Mouse (Mus musculus) common myeloid progenitor, adult 5-6 weeks (primary cell): ENCODE results near the gene Apom. TPM values are rescaled to one million over a fixed set of nuclear protein-coding genes. Genes with fewer than 3 reads are reported as not detected.
"Not testable (repeated sequence)": the region's sequence is repeated elsewhere in the genome, so short reads cannot be mapped to it uniquely, and the experiment has no call there.

Source experiments
- ATAC-seq: replicated peaks from 2 replicates; pipeline ENCODE4 v1.8.0; 2016; ENCODE audit warnings: low read depth, mild to moderate bottlenecking, moderate TSS enrichment, inconsistent platforms; ENCODE audit not compliant: poor library complexity, severe bottlenecking
- total RNA-seq: library from RNA; stranded (forward); fragments of 200-1000, 187-1606 nt; gene quantifications from 2 replicates; pipeline ENCODE4 v1.2.3, GENCODE M21; 2017

Apom gene
- total RNA-seq, 1 experiment from 2014 or later, result not detected

DNA sequence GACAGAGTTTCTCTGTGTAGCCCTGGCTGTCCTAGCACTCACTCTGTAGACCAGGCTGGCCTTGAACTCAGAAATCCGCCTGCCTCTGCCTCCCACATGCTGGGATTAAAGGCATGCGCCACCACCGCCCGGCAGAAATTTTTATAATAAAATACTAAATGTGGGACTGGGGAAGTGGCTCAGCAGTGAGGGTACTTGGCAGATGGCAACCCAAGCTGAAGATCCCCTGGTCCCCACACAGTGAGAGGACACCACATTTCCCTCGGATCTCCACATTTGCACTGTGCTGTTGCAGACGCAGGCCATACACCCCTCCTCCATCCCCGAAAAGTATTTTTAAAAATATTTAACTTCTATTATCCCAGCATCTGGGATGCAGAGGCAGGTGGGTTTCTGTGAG, 1.7 kb upstream of the Apom start:
- ATAC-seq, result no peak

DNA sequence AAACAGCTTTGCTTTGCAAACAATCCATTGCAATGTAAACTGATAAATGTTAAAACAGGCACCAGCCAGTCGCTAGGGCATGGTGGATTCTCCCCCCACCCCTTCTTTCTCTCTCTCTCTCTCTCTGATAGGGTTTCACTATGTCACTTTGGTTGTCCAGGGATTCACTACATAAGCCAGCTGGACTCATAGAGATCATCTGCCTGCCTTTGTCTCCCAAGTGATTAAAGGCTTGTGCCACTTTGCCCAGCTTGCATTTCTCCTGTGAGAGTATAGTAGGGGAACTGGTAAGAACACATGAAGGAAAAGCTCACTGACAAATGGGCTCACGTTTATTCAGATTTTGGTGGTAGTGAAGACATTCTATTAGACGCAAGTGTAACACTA, 317 bp upstream of the Apom start:
- ATAC-seq, result no peak

DNA sequence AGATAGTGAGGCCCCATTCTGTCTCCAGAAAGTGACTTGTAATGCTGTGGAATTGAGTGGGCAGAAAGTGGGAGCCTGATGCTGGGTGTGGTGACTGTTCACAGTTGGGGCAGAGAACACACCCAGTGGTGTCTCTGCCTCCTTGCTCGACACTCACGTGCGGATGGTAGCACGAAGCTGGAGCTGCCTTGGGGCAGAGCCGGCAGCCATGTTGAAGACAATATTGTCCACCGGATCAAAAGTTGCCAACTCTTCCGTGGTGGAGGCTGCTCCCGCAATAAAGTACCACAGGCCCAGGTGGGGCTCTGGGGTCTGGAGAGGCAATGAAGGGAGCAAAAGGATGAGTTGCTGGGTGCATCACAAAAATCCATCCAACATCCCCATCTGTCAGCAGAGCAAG, 812 bp downstream of the Apom start:
- no peak for ATAC-seq

DNA sequence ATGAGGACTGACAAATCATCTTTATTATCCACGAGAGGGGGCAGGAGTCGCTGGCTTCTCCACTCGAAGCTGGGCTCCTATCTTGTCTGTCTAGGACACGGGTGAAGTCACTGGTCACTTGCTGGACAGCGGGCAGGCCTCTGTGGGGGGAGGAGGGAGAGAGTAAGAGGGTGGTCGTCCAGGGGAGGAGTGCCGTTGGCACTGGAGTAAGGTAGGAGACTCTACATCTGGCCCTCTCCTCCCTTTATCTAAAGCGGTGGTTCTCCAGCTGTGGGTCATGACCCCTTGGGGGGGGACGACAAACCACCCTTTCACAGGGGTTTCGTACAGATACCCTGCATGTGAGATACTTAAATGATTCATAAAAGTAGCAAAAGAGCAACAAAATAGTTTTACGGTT, 2.9 kb downstream of the Apom start:
- ATAC-seq, result no peak

DNA sequence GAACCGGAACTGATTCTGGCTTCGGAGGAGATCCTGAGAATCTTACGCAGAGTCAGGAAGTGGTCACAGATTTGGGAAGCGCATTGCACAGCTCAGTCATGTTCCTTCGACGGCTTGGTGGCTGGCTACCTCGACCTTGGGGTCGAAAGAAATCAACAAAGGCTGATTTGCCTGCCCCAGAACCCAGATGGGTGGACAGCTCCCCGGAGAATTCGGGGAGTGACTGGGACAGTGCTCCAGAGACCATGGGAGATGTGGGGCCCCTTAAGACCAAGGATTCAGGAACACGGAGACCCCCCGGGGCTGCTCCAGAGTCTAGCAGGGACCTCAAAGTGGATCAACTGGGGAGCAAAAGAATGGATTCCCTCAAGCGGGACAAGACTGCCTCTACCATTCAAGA, 4.8 kb downstream of the Apom start:
- ATAC-seq, result no peak

DNA sequence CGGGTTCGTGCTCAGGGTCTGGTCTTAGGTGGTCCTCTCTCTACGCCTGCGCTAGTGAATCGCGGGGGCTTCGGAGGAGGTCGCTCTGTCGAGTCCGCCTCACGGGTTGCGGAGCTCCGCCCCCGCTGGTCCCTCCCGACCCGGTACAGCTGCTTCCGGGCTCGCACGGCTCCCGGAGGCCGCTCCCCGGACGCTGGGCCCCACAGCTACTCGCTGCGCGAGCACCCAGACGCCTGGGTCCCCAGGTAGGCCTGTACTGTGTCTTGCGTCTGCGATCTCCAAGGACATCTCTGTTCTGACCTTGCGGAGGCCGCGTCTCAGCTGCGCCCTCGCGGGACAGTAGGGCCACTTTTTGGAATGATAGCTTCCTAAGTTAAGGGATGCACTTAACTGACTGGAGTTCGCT, 5.6 kb downstream of the Apom start, which contains the start of gene D17H6S53E:
D17H6S53E (plus strand) TSS at position 168 of the 406 bp plus-strand sequence.
- ATAC-seq, result peak; percentile 33

DNA sequence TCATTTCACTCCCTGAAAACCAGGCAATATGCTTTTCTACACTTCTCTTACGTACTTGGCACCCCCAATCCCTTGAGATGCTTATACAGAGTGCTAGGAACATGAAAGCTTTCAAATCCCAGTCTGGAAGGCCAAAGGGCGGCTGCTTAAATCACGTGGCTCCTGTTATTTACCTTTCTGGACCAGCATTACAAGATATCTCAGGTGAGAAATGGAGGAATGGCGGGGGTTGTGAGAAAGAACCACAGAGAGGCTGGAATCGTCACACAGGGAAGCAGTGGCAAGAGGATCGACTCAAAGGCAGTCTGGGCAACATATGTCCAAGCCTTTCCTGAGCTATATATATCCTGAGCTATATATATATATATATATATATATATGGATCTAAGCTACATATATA, 6.3 kb downstream of the Apom start:
- ATAC-seq, result no peak

DNA sequence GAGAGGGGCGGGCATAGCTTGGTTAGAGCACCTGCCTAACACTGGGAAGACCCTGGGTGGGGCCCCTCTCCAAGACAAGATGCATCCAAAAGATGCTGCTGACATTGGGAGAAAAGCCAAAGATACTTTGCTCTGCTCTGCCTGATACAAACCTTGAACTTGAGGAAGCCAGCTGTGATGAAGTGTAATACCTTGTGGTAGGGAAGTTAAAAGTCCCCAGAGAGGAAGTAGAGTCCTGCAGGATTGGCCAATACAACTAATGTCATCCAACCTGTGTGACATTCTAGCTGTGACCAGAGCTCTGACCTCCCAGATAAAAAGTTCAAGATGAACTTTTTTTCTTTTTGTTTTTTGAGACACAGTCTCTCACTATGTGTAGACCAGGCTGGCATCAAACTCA, 6.8 kb downstream of the Apom start:
- no peak for ATAC-seq

DNA sequence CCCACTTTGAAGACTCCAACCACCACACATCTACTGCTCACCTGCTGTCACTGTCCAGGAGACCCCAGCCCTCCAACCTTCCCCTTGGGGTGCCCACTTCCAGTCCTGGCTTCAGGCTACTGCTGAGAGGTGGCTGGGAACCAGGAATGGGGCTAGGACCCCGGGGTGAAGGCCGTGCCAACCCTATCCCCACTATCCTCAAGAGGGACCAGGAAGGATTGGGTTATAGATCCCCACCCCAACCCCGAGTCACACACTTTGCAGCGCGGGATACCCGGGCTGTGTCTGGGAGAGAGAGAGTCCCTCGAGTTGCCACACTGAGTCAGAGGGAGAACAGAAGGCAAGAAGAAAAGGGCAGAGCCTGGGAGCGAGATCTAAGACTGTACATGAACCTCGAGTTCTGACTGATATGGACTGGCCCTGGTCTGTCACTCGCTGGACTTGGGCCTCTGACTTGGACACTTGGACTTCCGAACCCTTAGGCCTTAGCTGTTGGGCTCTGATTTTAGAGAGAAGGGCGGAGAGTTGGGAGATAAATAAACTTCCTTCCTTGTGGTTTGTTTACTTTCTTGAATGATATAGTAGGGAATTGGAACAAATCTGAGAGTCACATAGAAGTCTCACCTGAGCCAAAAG, 7.5 kb downstream of the Apom start:
- not testable (repeated sequence) for ATAC-seq

DNA sequence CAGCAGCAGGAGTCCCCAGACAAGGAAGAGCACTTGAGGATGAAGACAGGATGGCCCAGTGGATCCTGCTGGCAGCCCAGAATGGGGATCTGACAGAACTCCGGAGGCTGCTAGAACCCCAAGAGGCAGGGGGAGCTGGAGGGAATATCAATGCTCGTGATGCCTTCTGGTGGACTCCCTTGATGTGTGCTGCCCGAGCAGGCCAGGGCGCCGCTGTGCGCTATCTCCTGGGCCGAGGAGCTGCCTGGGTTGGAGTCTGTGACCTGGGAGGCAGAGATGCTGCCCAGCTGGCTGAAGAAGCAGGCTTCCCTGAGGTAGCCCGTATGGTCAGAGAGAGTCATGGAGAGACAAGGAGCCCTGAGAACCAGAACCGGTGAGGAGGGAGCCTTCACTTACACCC, 8.6 kb downstream of the Apom start:
- not testable (repeated sequence) for ATAC-seq

DNA sequence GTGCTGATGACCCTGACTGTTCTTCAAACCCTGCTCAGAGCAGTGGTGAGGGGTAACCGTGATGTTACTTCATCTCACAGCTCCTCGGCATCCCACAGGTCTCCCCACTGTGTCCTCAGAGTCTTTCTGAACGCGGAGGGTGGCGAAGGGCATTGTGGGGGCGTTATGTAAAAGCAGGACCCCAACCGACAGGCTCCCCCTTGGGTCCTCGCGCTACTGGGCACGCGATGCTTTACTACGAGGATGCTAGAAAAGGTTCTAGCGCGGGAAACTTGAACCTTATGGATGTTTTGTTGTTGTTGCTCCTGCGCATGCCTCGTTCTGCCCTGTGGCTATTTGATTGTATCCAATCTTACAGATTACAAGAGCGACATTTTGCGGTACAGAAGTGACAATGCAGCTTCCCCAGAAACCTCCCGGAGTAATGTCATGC, 10.0 kb downstream of the Apom start, which contains the start of gene Csnk2b:
Csnk2b (minus strand) TSS at position 183 of the 433 bp plus-strand sequence.
- peak; percentile 12 for ATAC-seq

DNA sequence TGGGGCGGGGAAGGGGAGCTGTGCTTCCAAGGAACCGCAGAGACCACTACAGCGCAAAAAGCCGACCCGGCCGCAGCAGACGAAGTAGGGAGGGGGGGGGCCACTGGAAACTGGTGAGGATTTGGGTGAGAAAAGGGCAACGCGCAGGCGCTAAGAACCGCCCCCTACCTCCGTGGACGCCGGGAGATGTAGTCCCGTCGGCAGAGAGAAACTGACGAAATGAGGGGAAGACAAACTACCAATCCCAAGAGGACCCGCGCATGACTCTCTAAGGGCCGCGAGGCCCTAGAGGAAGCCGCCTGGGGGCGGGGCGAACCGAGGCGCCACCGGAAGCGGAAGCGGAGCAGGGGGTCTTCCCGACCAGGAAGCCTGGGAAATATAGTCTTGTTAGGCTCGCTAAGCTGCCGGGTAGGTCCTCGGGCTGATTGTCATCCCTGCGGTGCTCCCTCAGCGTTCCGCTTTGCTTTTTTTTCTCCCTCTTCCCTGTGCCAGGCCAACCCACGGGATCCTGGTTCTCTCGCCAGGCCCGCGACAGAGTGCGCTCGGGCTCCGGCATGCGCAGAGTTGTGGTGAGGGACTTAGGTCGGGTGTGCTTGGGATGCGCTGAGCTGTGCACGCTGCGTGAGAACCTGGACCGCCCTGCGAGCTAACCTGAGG, 10.6 kb downstream of the Apom start, which contains the start of gene Gpank1:
Gpank1 (plus strand) TSS at position 313 of the 657 bp plus-strand sequence.
- peak; percentile 92 for ATAC-seq

DNA sequence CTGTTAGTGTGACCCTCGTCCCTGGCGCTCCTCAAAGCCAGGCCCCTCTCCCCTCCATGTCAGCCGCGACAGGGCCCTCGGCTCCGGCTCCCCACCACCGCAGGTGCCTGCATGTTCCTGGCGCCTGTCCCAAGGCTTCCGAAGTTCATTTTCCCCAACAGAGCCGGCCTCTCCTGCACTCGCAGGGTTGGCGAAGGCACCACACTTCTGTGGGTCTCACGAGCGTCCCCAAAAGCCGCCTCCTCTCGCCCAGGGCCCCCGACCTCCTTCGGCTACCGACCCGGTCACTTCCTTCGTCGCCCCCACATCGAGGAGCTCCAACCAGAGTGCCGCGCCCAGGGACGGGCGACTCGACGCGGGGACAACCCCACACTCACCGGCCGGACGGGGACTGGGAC, 11.1 kb downstream of the Apom start:
- no peak for ATAC-seq

DNA sequence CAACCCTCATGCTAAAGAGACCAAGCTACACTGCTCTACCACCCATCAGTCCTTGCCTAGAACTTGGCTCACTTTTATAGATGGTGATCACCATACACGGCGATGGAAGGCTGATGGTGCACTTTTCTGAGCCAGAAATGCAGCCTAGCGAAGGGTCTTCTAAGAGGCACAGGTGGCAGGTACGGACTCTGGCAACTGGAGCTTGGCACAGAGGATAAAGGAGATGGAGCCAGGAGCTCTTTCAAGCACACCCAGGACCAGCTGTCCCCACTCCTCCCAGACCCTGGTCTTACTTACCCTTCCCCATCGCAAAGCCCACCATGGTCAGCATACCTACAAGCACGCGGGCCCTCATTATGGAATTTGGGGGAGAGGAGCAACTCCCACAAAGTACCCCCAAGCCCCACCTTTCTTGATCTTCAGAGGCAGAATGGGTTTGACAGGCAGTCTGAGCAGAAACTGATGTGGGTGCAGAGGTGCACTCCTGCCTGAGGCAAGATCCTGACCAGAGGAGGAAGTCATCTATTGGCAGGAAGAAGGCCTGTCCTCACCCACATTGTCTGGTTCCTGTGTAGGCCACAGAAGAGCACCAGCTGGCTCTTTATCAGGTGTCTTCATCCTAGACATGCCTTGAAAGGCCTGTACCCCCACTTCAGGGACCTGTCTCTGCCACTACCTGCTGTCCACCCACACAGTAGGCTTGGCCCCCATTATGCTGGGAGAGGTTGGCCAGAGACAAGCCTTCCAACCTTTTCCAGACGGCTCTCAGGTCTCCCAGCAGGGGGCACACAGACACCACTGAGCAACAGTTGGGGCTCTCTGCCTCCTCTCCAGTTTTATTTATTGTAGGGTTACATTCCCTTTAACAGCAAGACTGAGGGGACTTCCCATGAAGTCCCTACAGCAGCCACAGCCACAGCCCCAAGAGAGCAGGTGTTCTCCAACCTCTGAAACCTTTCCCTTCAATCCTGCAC, 16.5 kb downstream of the Apom start, which contains the start of gene Ly6g5b:
Ly6g5b (minus strand) TSS at position 383 of the 974 bp plus-strand sequence.
- peak; percentile 71 for ATAC-seq

DNA sequence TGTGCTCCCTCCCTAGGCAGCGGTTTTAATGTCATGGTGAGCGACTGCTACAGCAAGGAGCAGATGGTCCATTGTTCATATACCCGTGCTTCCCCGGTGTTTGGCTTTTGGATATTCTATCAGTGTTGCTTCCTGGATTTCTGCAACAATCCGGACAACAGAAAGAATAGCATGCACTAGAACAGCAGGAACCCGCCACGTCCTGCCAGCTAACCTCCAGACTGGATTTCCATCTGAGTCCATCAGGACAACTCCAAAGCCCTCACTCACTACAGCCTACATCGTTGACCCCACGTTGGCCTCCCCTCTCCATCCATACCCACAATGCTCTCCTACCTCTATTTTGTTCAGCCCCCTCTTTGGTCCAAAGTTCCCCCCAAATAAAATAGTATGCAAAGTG, 20.1 kb downstream of the Apom start:
- ATAC-seq, result no peak

DNA sequence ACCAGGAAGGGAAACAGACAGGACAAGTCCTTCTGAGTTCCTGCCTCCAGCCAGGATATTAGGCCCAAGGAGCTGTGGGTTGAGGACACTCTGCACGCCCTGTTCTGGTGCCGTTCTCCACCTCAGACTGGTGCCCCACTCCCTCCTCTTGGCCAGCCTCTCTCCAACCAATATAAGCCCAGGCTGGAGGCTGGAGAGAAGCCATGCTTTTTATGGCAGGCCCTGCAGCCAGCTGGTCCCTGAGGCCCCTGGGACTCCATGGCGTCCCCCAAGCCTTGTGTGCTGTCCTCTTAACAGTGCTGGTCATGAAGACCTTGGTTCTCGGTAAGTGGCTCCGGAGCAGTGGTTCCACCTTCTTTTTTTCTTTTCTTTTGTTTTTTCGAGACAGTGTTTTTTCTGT, 23.8 kb downstream of the Apom start, which contains the start of gene Ly6g5c:
Ly6g5c (plus strand) TSS at position 183 of the 400 bp plus-strand sequence.
- no peak for ATAC-seq

DNA sequence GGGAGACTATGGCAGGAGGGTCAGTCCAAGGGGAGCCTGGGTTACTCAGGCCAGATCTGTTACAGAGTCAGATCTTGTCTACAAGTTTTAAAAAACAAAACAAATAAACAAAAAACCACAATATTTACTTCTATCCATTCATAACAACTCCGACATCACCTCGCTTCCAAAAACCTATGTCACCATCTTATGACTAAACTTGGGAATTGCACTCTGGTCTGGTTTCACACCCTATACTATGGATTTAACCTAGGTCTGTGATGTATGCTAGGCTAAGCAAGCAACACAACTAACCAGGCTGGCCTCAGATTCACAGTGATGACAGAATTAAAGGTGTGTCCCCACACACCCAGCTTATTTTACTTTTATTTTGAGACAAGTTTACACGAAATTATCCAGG, 25.3 kb downstream of the Apom start:
- no peak for ATAC-seq

DNA sequence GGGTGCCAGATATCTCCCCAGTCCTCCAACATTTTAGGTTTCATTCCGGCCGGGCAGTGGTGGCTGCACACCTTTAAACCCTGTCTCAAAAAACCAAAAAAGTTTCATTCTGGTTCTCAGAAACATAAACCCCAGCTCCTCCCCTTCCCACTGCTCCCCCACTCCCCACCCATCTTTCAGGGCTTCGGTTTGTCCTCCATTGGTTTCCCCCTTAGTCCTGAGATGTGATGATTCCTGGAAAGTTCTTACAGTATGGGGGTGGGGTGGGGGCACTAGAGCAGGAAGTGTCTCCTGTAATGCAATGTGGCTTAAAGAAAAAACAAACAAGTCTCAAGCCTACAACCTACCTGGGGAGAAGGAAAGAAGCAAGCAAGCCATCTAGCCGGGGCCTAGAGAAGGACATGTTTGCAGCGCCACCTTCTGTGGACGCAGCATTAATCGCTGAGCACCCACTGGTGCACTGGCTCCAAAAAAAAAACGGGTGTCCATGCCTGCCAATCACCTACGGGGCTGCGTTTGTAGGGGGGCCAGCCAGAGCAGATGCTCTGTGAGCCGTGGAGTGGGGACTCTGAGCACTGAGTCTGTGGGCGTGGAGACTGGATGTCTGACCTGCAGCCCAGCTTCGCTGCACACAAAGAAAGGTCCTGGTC, 26.0 kb downstream of the Apom start:
- 0 out of 2 replicates have a peak, but pooled peaks have one; percentile 22 for ATAC-seq

DNA sequence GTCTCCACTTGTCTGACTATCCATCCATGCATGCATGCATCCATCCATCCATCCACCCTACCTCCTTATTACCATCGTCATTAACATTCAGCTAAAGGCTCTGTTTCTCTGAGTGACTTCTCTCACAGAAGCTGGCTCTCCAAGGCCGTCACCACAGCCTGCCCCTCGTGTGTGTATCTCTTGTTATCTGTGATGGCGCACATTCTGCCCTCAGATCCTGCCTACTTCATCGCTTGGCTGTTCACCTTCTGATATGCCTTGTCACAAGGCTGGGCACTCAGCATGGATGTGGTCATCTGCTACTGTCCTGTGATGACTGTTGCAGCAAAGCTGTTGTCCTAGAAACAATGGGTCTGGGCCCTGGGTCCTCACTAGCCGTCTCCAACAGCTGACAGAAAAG, 27.1 kb downstream of the Apom start:
- ATAC-seq, result peak; percentile 55

DNA sequence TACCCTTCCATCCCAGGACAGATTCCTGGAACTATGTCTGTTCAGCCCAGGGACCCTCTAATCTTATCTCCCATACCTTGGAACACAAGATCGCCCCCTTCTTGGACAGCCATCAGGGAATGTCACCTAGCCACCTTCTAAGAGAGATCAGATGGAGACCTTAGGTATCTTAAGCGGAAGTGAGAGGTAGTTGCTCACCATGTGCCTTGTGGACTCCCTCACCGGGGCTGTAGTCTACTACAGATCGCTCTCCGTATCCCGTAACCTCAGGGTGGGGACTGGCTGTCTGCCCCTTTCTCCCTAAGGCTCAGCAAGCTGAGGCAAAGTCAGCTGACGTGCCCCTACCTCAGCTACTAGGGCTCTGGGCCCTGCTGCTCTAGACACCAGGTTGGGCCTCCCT, 27.8 kb downstream of the Apom start:
- ATAC-seq, result no peak
